Mouse (Mus musculus) adrenal gland, postnatal 14 days (tissue): ENCODE results near the gene Tmsb10. TPM values are rescaled to one million over a fixed set of nuclear protein-coding genes. Genes with fewer than 3 reads are reported as not detected.

Experiments
- DNase-seq: peaks from one replicate; pipeline ENCODE4 v3.0.0; 2021; ENCODE audit warnings: mixed read lengths
- long read RNA-seq, 2 experiments: library from polyadenylated mRNA; stranded (forward); transcript quantifications; one replicate each; pipeline ENCODE4 v2.0.0; 2021
- total RNA-seq: library from RNA; stranded (reverse); gene quantifications from 2 replicates; pipeline ENCODE4 v1.2.3, GENCODE M21; 2021

The Tmsb10 gene
- 355 and 495 TPM in 2 replicates for total RNA-seq
- long read RNA-seq, experiment 1, transcript Tmsb10-202 (2 exons, 690 nt): minor isoform, 199 of 579 reads
- long read RNA-seq, experiment 1, transcript Tmsb10-203 (3 exons, 570 nt): major isoform, 369 of 579 reads
- long read RNA-seq, experiment 1, partial matches to known transcripts: 8 of 579 reads
- long read RNA-seq, experiment 1, other reads (novel, unspliced or antisense): 2 of 579 reads
- long read RNA-seq, experiment 2, transcript Tmsb10-203 (3 exons, 570 nt): major isoform, 471 of 778 reads
- long read RNA-seq, experiment 2, transcript Tmsb10-202 (2 exons, 690 nt): minor isoform, 301 of 778 reads
- long read RNA-seq, experiment 2, partial matches to known transcripts: 0 of 778 reads
- long read RNA-seq, experiment 2, other reads (novel, unspliced or antisense): 4 of 778 reads

GRCm38 (mm10) chr6:72958662-72959071 lies at the start of gene Tmsb10:
Gene Tmsb10, minus strand, starts transcription at chr6:72958748.
- DNase-seq: no peak

- no peak for DNase-seq
Observed at GRCm38 (mm10) chr6:73003601-73004000, 45.1 kb upstream of the Tmsb10 start.

DNA sequence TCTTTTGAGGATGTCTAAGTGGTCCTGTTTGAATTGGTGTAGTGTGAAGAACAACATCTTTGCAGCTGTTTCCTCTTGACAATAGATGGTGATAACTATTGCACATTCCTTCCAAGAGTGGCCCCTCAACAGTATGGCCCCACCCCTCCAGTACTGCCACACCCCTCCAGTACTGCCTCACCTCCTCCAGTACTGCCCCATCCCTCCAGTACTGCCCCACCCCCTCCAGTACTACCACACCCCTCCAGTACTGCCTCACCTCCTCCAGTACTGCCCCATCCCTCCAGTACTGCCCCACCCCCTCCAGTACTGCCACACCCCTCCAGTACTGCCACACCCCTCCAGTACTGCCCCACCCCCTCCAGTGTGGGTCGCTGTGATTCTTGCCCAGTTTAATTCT lies 43.8 kb upstream of the Tmsb10 start:
- DNase-seq: no peak

DNA sequence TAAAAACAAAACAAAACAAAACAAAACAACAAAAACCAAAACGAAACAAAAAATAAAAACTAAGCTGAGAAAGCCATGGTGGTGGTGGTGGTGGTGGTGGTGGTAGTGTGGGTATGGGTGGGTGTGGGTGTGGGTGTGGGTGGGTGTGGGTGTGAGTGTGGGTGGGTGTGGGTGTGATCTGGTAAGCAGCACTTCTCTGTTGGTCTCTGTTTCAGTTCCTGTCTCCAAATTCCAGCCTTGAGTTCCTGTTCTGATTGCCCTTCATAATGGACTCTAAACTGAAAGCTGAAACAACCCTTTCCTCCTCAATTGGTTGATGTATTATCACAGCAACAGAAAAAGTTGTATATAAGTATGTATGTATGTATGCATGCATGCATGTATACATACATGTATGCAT lies 40.3 kb upstream of the Tmsb10 start:
- DNase-seq: no peak

DNA sequence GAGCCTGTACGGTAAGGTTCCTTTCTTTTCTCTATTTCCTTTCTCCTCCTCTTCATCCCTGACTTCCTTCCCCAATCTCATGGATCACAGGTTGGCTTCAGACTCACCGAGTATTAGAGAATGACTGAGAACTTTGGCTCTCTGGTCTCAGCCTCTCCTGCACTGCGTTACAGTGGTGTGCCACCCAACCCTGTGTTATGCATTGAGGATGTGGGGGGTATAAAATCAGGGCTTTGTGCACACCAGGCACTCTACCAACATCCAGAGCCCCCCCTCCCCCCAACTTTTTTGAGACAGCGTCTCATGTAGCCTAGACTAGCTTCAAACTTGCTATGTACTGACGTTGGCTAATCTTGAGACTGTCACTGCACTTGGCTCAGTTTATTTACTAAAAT lies 35.1 kb upstream of the Tmsb10 start:
- DNase-seq: no peak

DNA sequence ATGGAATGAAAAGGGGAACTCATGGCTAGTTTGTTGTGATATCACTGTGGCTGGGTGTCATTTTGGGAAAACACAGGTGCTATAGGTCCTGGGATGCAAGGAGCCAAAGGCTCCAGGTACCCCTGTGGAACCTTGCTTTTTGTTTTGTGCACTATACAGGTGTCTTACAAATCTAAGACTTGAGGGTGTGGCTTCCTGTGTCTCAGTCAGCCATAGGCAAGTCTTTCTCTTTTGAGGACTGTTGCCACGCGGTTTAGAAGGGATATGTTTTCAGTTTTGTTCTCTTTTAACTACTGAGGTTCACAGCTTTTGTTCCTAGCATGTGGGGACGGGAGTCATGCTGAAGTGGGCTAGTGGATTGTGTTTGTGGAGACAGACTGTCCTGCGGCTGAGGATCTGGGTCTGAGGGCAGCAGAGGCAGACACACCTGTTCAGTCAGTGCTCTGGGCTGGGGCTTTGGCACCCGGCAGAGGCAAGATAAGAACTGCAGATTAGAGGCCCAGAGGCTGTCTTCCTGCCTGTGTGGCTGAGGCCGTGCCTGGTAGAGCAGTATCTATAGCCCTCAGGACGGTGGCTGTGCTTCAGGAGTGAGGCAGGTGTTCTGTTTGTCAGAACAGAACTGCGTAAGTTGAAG lies 34.6 kb upstream of the Tmsb10 start:
- no peak for DNase-seq

- no peak for DNase-seq
Observed at GRCm38 (mm10) chr6:72990206-72990605, 31.7 kb upstream of the Tmsb10 start.

DNA sequence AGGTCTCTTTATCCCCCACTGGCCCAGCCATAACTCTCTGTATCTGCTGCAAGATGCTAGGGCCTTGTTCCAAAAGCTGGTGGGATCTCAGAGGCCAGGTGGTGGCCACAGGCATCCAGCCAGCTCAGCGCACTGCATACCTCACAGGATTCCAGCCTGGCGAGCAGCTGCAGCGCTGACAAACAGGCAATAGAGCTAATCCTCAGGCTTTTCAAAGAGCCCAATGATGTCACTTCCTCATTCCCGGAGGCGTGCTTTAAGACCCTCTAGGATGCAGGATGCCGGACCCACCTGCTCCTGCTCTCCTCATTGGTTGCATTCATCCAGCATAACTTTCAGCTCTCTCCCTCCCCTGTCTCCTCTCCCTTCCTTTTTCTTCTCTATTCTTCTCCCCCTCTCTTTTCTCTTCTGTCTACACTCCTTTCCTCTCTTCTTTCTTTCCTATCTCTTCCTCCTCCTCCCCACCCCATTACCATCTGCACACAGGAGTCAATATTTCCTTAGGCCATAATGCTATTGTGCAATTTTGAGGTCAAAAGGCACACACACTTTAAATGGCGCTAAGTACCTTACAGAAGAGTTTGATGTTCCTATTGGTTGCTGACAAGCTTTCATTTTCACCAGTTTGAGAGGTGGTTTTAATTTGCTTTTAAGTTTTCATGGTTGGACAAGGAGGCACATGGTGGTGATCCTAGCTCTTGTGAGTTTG lies 30.6 kb upstream of the Tmsb10 start:
- no peak for DNase-seq

DNA sequence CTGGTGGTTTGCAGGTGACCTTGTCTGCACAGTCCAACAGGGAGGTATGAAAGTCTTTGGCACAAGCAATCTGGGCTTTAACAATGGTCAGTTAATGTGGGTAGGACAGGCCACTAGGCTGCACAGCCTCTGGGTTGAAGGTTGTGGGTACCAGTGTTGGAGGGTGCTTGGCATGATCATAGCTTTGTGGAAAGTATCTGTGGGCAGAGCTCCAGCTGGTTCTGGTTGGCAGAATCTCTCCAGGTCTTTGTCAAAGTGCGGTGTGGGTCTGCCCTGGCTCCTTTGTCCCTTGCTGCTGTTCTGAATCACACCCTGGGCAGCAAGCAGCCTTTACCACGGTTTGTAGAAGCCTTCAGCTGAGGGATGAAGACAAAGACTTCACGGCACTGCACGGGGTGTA lies 24.0 kb upstream of the Tmsb10 start:
- no peak for DNase-seq

DNA sequence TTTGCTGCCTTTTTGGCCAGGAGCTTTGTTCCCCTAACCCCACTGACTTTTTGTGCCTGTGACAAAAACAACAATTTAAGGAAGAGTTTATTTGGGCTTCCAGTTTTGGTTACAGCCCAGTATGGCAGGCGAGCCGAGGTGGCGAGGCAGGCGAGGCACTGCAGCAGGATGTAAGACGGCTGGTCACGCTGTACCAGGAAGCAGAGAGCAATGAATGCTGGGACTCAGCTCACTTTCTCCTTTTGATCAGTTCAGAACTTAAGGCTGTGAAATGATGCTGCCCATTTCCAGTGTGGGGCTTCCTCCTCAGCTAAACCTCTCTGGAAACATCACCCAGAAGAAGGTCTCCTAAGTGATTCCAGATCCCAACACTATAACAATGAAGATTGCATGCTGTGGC lies 23.3 kb upstream of the Tmsb10 start:
- DNase-seq: peak; percentile 12

DNA sequence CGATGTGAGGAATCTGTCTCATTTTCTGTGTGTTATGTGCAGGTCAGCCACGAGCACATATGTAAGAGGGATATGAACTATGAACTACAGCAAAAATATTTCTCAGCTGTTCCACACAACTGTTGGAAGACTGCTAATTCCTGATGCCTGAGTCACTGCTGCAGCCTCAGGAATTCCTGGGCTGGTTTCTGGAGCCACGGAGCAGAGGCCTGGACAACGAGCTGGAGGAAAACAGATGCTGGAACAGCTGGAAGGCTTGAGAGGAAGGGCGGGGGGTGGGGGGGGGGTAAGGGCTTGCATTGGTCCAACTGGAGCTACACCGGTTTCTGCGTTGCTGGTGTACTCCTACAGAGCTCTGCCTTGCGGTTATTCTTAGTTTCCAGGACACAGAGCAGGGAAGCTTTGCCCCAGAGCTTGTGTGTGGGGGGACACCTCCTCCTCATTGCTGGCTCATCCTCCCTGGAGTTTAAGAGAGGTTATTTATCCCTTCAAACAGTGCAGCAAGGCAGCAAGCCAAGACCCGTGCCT lies 22.6 kb upstream of the Tmsb10 start:
- DNase-seq: peak; percentile 58

- no peak for DNase-seq
Observed at GRCm38 (mm10) chr6:72976866-72977265, 18.3 kb upstream of the Tmsb10 start.

GRCm38 (mm10) chr6:72971074-72971473 lies 12.5 kb upstream of the Tmsb10 start:
- DNase-seq: no peak

- no peak for DNase-seq
Observed at GRCm38 (mm10) chr6:72969787-72970186, 11.2 kb upstream of the Tmsb10 start.

- DNase-seq: no peak
Observed at GRCm38 (mm10) chr6:72965199-72965598, 6.7 kb upstream of the Tmsb10 start.

- DNase-seq: no peak
Observed at GRCm38 (mm10) chr6:72962281-72962741, 3.8 kb upstream of the Tmsb10 start.

GRCm38 (mm10) chr6:72961603-72962002 lies 3.1 kb upstream of the Tmsb10 start:
- DNase-seq: no peak

DNA sequence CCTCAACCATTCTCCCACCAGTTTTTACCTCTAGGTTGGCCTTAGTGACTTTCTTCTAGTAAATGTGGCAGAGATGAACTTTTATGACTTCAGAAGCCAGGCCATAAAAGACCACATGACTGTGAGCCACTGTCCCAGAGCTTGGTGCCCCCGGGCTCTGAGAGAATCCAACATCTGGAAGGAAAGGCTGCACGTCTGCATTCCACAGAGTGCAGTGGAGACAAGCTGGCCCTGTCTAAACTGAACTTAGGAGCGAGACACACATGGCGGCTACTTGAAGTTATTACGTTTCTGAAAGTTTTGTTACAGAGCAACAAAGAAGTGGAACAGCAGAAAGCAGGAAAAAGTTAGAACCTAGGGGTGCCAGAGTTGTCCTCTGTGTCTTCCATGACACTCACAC lies 2.1 kb upstream of the Tmsb10 start:
- no peak for DNase-seq

GRCm38 (mm10) chr6:72959175-72959574 lies 627 bp upstream of the Tmsb10 start:
- DNase-seq: no peak

DNA sequence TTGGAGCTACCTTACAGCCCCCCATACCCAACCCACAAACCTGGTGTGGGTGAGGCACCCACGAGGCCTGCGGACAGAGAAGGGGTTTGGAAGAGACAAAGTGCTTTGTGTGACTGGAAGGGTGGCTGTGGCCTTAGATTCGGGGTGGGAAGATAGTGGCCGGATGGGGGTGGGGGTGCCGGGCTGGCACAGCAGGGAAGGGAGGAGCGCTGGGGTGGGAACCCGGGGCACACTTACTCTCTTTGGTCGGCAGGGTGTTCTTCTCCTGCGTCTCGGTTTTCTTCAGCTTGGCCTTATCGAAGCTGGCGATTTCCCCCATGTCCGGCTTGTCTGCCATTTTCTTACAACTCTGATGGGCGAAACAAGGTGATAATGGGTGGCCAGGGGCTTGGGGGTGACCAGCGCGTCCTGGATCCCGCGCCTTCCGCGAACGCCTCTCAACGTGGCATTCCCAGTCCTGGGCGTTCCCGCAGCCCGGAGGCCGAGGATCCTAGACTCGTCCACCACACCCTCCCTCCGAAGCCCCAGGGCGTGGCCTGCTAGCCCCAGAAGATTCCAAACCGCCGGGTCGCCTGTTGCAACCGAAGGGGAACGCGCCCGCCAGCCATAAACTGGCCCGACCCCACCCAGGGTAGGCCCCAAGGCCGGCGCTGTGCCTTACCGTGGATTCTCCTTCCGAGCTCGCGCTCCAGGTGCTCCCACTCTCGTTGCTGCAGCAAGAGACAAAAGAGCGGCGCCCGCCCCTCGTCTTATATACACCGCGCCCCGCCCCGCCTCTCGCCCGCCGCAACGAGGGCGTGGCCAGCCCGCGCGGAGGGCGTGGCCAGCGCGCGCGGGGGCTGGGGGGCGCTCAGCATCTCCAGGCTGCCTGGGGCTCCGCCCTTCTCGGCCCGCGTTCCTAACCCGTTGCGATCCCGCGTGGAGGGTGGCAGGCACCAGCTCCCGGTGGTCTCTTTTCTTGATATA lies 589 bp downstream of the Tmsb10 start:
- peak; percentile 88 for DNase-seq

- DNase-seq: peak; percentile 10
Observed at GRCm38 (mm10) chr6:72957093-72957435, 1.5 kb downstream of the Tmsb10 start.
